Mouse (Mus musculus) neural tube, embryonic 14.5 days (tissue): Measurements from ENCODE around the gene Dcaf7. TPM values are rescaled to one million over a fixed set of nuclear protein-coding genes. Genes with fewer than 3 reads are reported as not detected.

Source experiments
- ATAC-seq: fragments of 200-750 bp; cut with Nextera tagmentation; 2 replicates; pipeline ENCODE4 v1.8.0; 2017; ENCODE audit warnings: low read depth, mild to moderate bottlenecking, moderate TSS enrichment, moderate library complexity
- H3K27ac ChIP-seq: fragments of 300-500 bp; sonication (generic); 2 replicates; pipeline ENCODE4 v1.5.1; 2014; ENCODE audit warnings: low read depth, mild to moderate bottlenecking, control low read depth, low read length, moderate library complexity, mixed read lengths
- H3K27me3 ChIP-seq: fragments of 300-500 bp; sonication (generic); 2 replicates; pipeline ENCODE4 v1.6.1; 2014; ENCODE audit warnings: low read length; ENCODE audit not compliant: control insufficient read depth, insufficient read depth
- H3K36me3 ChIP-seq: fragments of 300-500 bp; sonication (generic); 2 replicates; pipeline ENCODE4 v1.6.1; 2014; ENCODE audit warnings: low read length, mixed read lengths; ENCODE audit not compliant: control insufficient read depth, insufficient read depth
- H3K4me1 ChIP-seq: fragments of 300-500 bp; sonication (generic); 2 replicates; pipeline ENCODE4 v1.6.1; 2014; ENCODE audit warnings: low read length; ENCODE audit not compliant: control insufficient read depth, insufficient read depth
- H3K4me2 ChIP-seq: fragments of 300-500 bp; sonication (generic); 2 replicates; pipeline ENCODE4 v1.6.1; 2014; ENCODE audit warnings: mild to moderate bottlenecking, low read depth, low read length, control low read depth
- H3K4me3 ChIP-seq: fragments of 300-500 bp; sonication (generic); 2 replicates; pipeline ENCODE4 v1.5.1; 2014; ENCODE audit warnings: low read depth, low read length, control low read depth, mixed read lengths
- H3K9ac ChIP-seq: fragments of 300-500 bp; sonication (generic); replicated peaks from 2 replicates; pipeline ENCODE4 v1.6.1; 2014; ENCODE audit warnings: low read depth, mild to moderate bottlenecking, control low read depth, low read length, mixed read lengths
- H3K9me3 ChIP-seq: fragments of 300-500 bp; sonication (generic); 2 replicates; pipeline ENCODE4 v1.6.1; 2016; ENCODE audit warnings: low read length; ENCODE audit not compliant: control insufficient read depth
- WGBS: fragments of 180-500 bp; shearing (Covaris S2); extraction: QIAGEN DNeasy Blood & Tissue Kit; methylation state at CpG from one replicate; pipeline ENCODE4 v1.1.7; 2014; 5-methylcytosine and 5-hydroxymethylcytosine counted together
- polyA plus RNA-seq: library from polyadenylated mRNA; unstranded; fragments of >200 nt; fragmentation: Nextera tagmentation; extraction: Ambion mirVana; gene quantifications from 2 replicates; pipeline ENCODE4 v1.2.1, GENCODE M21; 2014

Gene Dcaf7
- polyA plus RNA-seq, 1 experiment from 2014 or later, result 143 TPM

- H3K4me1 ChIP-seq, result peaks cover 6% of the 10 kb centered on the region; the same call in 1 of the 2 replicates
- H3K36me3 ChIP-seq, result no peaks in the 10 kb centered on the region
- H3K27ac ChIP-seq, result no peak within 1 kb of the TSS
- H3K4me3 ChIP-seq, result peak within 1 kb of the TSS; percentile 21; the same call in 1 of the 2 replicates
- H3K27me3 ChIP-seq, result no peaks in the 10 kb centered on the region
- 0 out of 2 replicates have a peak within 1 kb of the TSS, but pooled peaks have one; percentile 7 for H3K9ac ChIP-seq
- no peaks in the 10 kb centered on the region for H3K9me3 ChIP-seq
- H3K4me2 ChIP-seq, result peak within 1 kb of the TSS; percentile 40
- WGBS, result under 1% methylated on average over 23 of the region's 25 CpGs
- no peak for ATAC-seq
These were observed 28.9 kb upstream of the Dcaf7 start, which contains the start of gene Kcnh6 for GRCm38 (mm10) chr11:106007821-106008220. TSS of gene Kcnh6 (plus strand) at chr11:106008124.

- no peaks in the 10 kb centered on the region for H3K9me3 ChIP-seq
- H3K4me2 ChIP-seq, result no peak overlapping the region
- WGBS, result 46% methylated on average over 7 of the region's 7 CpGs
- H3K36me3 ChIP-seq, result no peaks in the 10 kb centered on the region
- no peak overlapping the region for H3K27ac ChIP-seq
- H3K4me1 ChIP-seq, result peaks cover 7% of the 10 kb centered on the region; the same call in 1 of the 2 replicates
- no peak overlapping the region for H3K4me3 ChIP-seq
- ATAC-seq, result no peak
- H3K27me3 ChIP-seq, result no peaks in the 10 kb centered on the region
- no peak overlapping the region for H3K9ac ChIP-seq
These were observed 24.0 kb upstream of the Dcaf7 start for GRCm38 (mm10) chr11:106012711-106013110.

- WGBS, result 70% methylated on average over 11 of the region's 11 CpGs
- Histone ChIP-seq H3K9ac (no peak overlapping the region), H3K36me3 (no peaks in the 10 kb centered on the region), H3K4me3 (no peak overlapping the region), H3K27me3 (no peaks in the 10 kb centered on the region), H3K4me1 (peaks cover 3% of the 10 kb centered on the region; the same call in 1 of the 2 replicates), H3K27ac (0 out of 2 replicates have a peak overlapping the region, but pooled peaks have one; percentile 22), H3K9me3 (no peaks in the 10 kb centered on the region), H3K4me2 (no peak overlapping the region)
- ATAC-seq, result peak; percentile 64; the same call in 1 of the 2 replicates
These were observed 23.0 kb upstream of the Dcaf7 start for GRCm38 (mm10) chr11:106013556-106014225.

- Histone ChIP-seq H3K9ac (no peak overlapping the region), H3K27me3 (no peaks in the 10 kb centered on the region), H3K36me3 (no peaks in the 10 kb centered on the region), H3K4me2 (no peak overlapping the region), H3K4me1 (peaks cover 3% of the 10 kb centered on the region; the same call in 1 of the 2 replicates), H3K27ac (no peak overlapping the region), H3K9me3 (no peaks in the 10 kb centered on the region), H3K4me3 (no peak overlapping the region)
- no peak for ATAC-seq
- 81% methylated on average over 5 of the region's 5 CpGs for WGBS
These were observed 20.2 kb upstream of the Dcaf7 start for GRCm38 (mm10) chr11:106016440-106016839.

- Histone ChIP-seq H3K27ac (peak overlapping the region; percentile 64; the same call in 1 of the 2 replicates), H3K4me2 (peak overlapping the region; percentile 71), H3K36me3 (no peaks in the 10 kb centered on the region), H3K4me1 (no peaks in the 10 kb centered on the region), H3K9me3 (no peaks in the 10 kb centered on the region), H3K9ac (peak overlapping the region; percentile 51), H3K27me3 (peaks cover 3% of the 10 kb centered on the region; the same call in 1 of the 2 replicates), H3K4me3 (peak overlapping the region; percentile 47)
- peak; percentile 76 for ATAC-seq
- 1% methylated on average over 50 of the region's 50 CpGs for WGBS
These were observed 16.5 kb upstream of the Dcaf7 start for GRCm38 (mm10) chr11:106020051-106020763.

GRCm38 (mm10) chr11:106025774-106026173, 10.9 kb upstream of the Dcaf7 start:
- no peak overlapping the region for H3K4me2 ChIP-seq
- no peaks in the 10 kb centered on the region for H3K9me3 ChIP-seq
- no peaks in the 10 kb centered on the region for H3K4me1 ChIP-seq
- peaks cover 3% of the 10 kb centered on the region; the same call in 1 of the 2 replicates for H3K27me3 ChIP-seq
- WGBS, result 91% methylated on average over 3 of the region's 3 CpGs
- no peak overlapping the region for H3K4me3 ChIP-seq
- H3K27ac ChIP-seq, result no peak overlapping the region
- H3K36me3 ChIP-seq, result no peaks in the 10 kb centered on the region
- no peak overlapping the region for H3K9ac ChIP-seq
- ATAC-seq, result no peak

GRCm38 (mm10) chr11:106026465-106027151, 10.1 kb upstream of the Dcaf7 start:
- Histone ChIP-seq H3K27ac (no peak overlapping the region), H3K4me2 (no peak overlapping the region), H3K36me3 (no peaks in the 10 kb centered on the region), H3K4me3 (no peak overlapping the region), H3K9me3 (no peaks in the 10 kb centered on the region), H3K27me3 (peaks cover 2% of the 10 kb centered on the region; the same call in 1 of the 2 replicates), H3K4me1 (no peaks in the 10 kb centered on the region), H3K9ac (no peak overlapping the region)
- WGBS, result 41% methylated on average over 10 of the region's 11 CpGs
- ATAC-seq, result no peak

- Histone ChIP-seq H3K27me3 (no peaks in the 10 kb centered on the region), H3K27ac (no peak overlapping the region), H3K4me2 (no peak overlapping the region), H3K9ac (no peak overlapping the region), H3K4me3 (no peak overlapping the region), H3K36me3 (no peaks in the 10 kb centered on the region), H3K9me3 (no peaks in the 10 kb centered on the region), H3K4me1 (no peaks in the 10 kb centered on the region)
- 92% methylated on average over 5 of the region's 5 CpGs for WGBS
- no peak; the same call in 1 of the 2 replicates for ATAC-seq
These were observed 9.1 kb upstream of the Dcaf7 start for GRCm38 (mm10) chr11:106027607-106028006.
